Mouse (Mus musculus): ENCODE data around the gene Lenep. TPM values are rescaled to one million over a fixed set of nuclear protein-coding genes. Genes with fewer than 3 reads are reported as not detected.

The Lenep gene
- total and polyA plus RNA-seq, 3 experiments, result not detected

- DNase-seq (ENCODE audit: extremely low read depth), result no peak
- Histone ChIP-seq H3K27ac (ENCODE audit: insufficient read depth, low read depth) (no peak overlapping the region), H3K4me1 (ENCODE audit: control insufficient read depth in 1 of 2, insufficient read depth in 2 of 2) (peaks cover 30 to 81% of the 10 kb centered on the region in 2 experiments), H3K9me3 (replicated peaks; ENCODE audit: low read length) (no peaks in the 10 kb centered on the region), H3K36me3 (replicated peaks in 1 of 2; ENCODE audit: control insufficient read depth in 1 of 2, insufficient read depth in 1 of 2, low read length in 1 of 2) (peaks cover 49 to 83% of the 10 kb centered on the region in 2 experiments), H3K79me2 (replicated peaks; ENCODE audit: control insufficient read depth, extremely low read depth, insufficient read depth, poor library complexity, severe bottlenecking) (peaks cover 30% of the 10 kb centered on the region), H3K4me2 (ENCODE audit: insufficient read depth, low read depth, poor library complexity, severe bottlenecking) (no peak overlapping the region), H3K27me3 (replicated peaks) (no peaks in the 10 kb centered on the region), H3K4me3 (replicated peaks in 1 of 3; ENCODE audit: low read depth in 2 of 3, low read length in 2 of 3, poor library complexity in 1 of 3) (no peak overlapping the region), H3K9ac (ENCODE audit: insufficient read depth, low read depth) (no peak overlapping the region)
- dilution Hi-C loops (cut with MboI; ENCODE audit: extremely low pct_ligation_motif_present, extremely low pct_unique_long_range_greater_than_20kb, low sequenced_read_pairs) (no loop called here), in situ Hi-C loops (cut with MboI; ENCODE audit: low pct_ligation_motif_present, low pct_unique_long_range_greater_than_20kb, low sequenced_read_pairs) (no loop called here)
- TF ChIP-seq ZNF384 (IDR thresholded peaks at IDR 0.05; ENCODE audit: low read depth, low read length) (no peak), EP300 (IDR thresholded peaks at IDR 0.05; ENCODE audit: low read length) (no peak), MAX (IDR thresholded peaks at IDR 0.05; ENCODE audit: low read length) (no peak), MYC (IDR thresholded peaks at IDR 0.05; ENCODE audit: low read depth, low read length) (no peak), CTCF (conservative IDR thresholded peaks at IDR 0.05 in 1 of 2, IDR thresholded peaks at IDR 0.05 in 1 of 2; ENCODE audit: low read depth in 2 of 2, low read length in 2 of 2) (no peak), RCOR1 (conservative IDR thresholded peaks at IDR 0.05; ENCODE audit: low read depth, low read length) (no peak), RAD21 (IDR thresholded peaks at IDR 0.05; ENCODE audit: low read depth, low read length) (no peak), ETS1 (conservative IDR thresholded peaks at IDR 0.05; ENCODE audit: low read depth, low read length) (no peak), MEF2A (IDR thresholded peaks at IDR 0.05; ENCODE audit: borderline replicate concordance, low read depth, low read length) (no peak), ELF1 (IDR thresholded peaks at IDR 0.05; ENCODE audit: low read depth, low read length) (no peak), PAX5 (IDR thresholded peaks at IDR 0.05; ENCODE audit: low read length) (no peak), USF1 (IDR thresholded peaks at IDR 0.05; ENCODE audit: low read depth, low read length) (no peak), MAFK (IDR thresholded peaks at IDR 0.05; ENCODE audit: insufficient replicate concordance, low read length) (no peak)
These were observed 22.3 kb downstream of the Lenep start for GRCm38 (mm10) chr3:89380291-89380690.

- no peak for DNase-seq (ENCODE audit: extremely low read depth)
- dilution Hi-C loops (cut with MboI; ENCODE audit: extremely low pct_ligation_motif_present, extremely low pct_unique_long_range_greater_than_20kb, low sequenced_read_pairs), result no loop called here
- H3K4me3 ChIP-seq (replicated peaks in 1 of 3; ENCODE audit: low read depth in 2 of 3, low read length in 2 of 3, poor library complexity in 1 of 3), result peak overlapping the region in 1 of 3 experiments; percentile 0
- TF ChIP-seq CTCF (conservative IDR thresholded peaks at IDR 0.05 in 1 of 2, IDR thresholded peaks at IDR 0.05 in 1 of 2; ENCODE audit: low read depth in 2 of 2, low read length in 2 of 2) (no peak), TCF12 (IDR thresholded peaks at IDR 0.05; ENCODE audit: low read depth, low read length) (peak; percentile 32; the same call in 1 of the 2 replicates)
- H3K27ac ChIP-seq (ENCODE audit: insufficient read depth, low read depth), result peak overlapping the region; percentile 19; the same call in 1 of the 2 replicates
- H3K36me3 ChIP-seq (replicated peaks in 1 of 2; ENCODE audit: control insufficient read depth in 1 of 2, insufficient read depth in 1 of 2, low read length in 1 of 2), result peaks cover 49 to 82% of the 10 kb centered on the region in 2 experiments
- H3K4me1 ChIP-seq (ENCODE audit: control insufficient read depth in 1 of 2, insufficient read depth in 2 of 2), result peaks cover 29 to 74% of the 10 kb centered on the region in 2 experiments
- H3K9ac ChIP-seq (ENCODE audit: insufficient read depth, low read depth), result no peak overlapping the region
- H3K27me3 ChIP-seq (replicated peaks), result no peaks in the 10 kb centered on the region
- in situ Hi-C loops (cut with MboI; ENCODE audit: low pct_ligation_motif_present, low pct_unique_long_range_greater_than_20kb, low sequenced_read_pairs), result no loop called here
- H3K4me2 ChIP-seq (ENCODE audit: insufficient read depth, low read depth, poor library complexity, severe bottlenecking), result no peak overlapping the region
- H3K9me3 ChIP-seq (replicated peaks; ENCODE audit: low read length), result no peaks in the 10 kb centered on the region
- H3K79me2 ChIP-seq (replicated peaks; ENCODE audit: control insufficient read depth, extremely low read depth, insufficient read depth, poor library complexity, severe bottlenecking), result peaks cover 22% of the 10 kb centered on the region
These were observed 23.0 kb downstream of the Lenep start for GRCm38 (mm10) chr3:89379388-89380131.
